Mouse (Mus musculus) retina, postnatal 1 day (tissue): ENCODE results near the gene Map10.

Experiments used
- DNase-seq: peaks from one replicate; pipeline ENCODE4 v3.0.0-alpha.2; 2012

The Map10 gene

GRCm38 (mm10) chr8:125670906-125671305, 1.3 kb downstream of the Map10 start:
- no peak for DNase-seq

GRCm38 (mm10) chr8:125671371-125671770, 1.8 kb downstream of the Map10 start:
- no peak for DNase-seq

GRCm38 (mm10) chr8:125675796-125676195, 6.2 kb downstream of the Map10 start:
- DNase-seq = no peak

- no peak for DNase-seq
Measured at GRCm38 (mm10) chr8:125677484-125677883, 7.9 kb downstream of the Map10 start.

- no peak for DNase-seq
Measured at GRCm38 (mm10) chr8:125678854-125679648, 9.4 kb downstream of the Map10 start.

- DNase-seq = no peak
Measured at GRCm38 (mm10) chr8:125680851-125681408, 11.3 kb downstream of the Map10 start.

GRCm38 (mm10) chr8:125685216-125685760, 15.7 kb downstream of the Map10 start:
- DNase-seq = no peak

GRCm38 (mm10) chr8:125686221-125686865, 16.7 kb downstream of the Map10 start:
- no peak for DNase-seq

- DNase-seq = no peak
Measured at GRCm38 (mm10) chr8:125690166-125690915, 20.7 kb downstream of the Map10 start.

GRCm38 (mm10) chr8:125690961-125691360, 21.3 kb downstream of the Map10 start:
- DNase-seq = no peak

- no peak for DNase-seq
Measured at GRCm38 (mm10) chr8:125692447-125692846, 22.8 kb downstream of the Map10 start.

- DNase-seq = no peak
Measured at GRCm38 (mm10) chr8:125693197-125693596, 23.6 kb downstream of the Map10 start.

- DNase-seq = no peak
Measured at GRCm38 (mm10) chr8:125695951-125696350, 26.3 kb downstream of the Map10 start.

GRCm38 (mm10) chr8:125699391-125700025, 29.9 kb downstream of the Map10 start:
- DNase-seq = no peak

GRCm38 (mm10) chr8:125700407-125700806, 30.8 kb downstream of the Map10 start:
- DNase-seq = no peak

- DNase-seq = peak; percentile 49
Measured at GRCm38 (mm10) chr8:125702868-125703473, 33.4 kb downstream of the Map10 start.

GRCm38 (mm10) chr8:125704434-125704833, 34.8 kb downstream of the Map10 start:
- no peak for DNase-seq

GRCm38 (mm10) chr8:125705816-125706215, 36.2 kb downstream of the Map10 start:
- DNase-seq = no peak

GRCm38 (mm10) chr8:125709171-125709570, 39.6 kb downstream of the Map10 start:
- DNase-seq = no peak

GRCm38 (mm10) chr8:125711514-125711913, 41.9 kb downstream of the Map10 start:
- DNase-seq = no peak

- DNase-seq = no peak
Measured at GRCm38 (mm10) chr8:125716211-125716610, 46.6 kb downstream of the Map10 start.

GRCm38 (mm10) chr8:125716613-125717012, 47.0 kb downstream of the Map10 start:
- no peak for DNase-seq
